11 mouse cellular contexts compared by ENCODE assay signal in genomic region chr2:180776793-180777192, GRCm38 (mm10). TPM values are rescaled to one million over a fixed set of nuclear protein-coding genes. Genes with fewer than 3 reads are reported as not detected.
DNase-seq lines count a peak whose midpoint lies in the region; ATAC-seq and TF ChIP-seq lines count a peak whose summit lies in the region.
"Had no signal": no experiment of that assay in that cellular context is flagged by ENCODE, and none has a peak within 500 bp of the region (broad histone marks: within the 10 kb centered on the region; RNA-seq: fewer than 3 reads in every experiment).

Bhlhe23 (minus strand) TSS chr2:180776900.

- no peaks in the 10 kb centered on the region for H3K9me3 ChIP-seq in lung, embryonic 15.5 days
- H3K9me3 ChIP-seq in forebrain, embryonic 12.5 days: no peaks in the 10 kb centered on the region
- no peaks in the 10 kb centered on the region for H3K9me3 ChIP-seq in limb, embryonic 10.5 days (replicated peaks)
- H3K9me3 ChIP-seq in stomach, embryonic 14.5 days (ENCODE audit: control insufficient read depth, low read depth, low read length): no peaks in the 10 kb centered on the region

- peak within 1 kb of the TSS; percentile 10; the same call in 1 of the 2 replicates for H3K4me3 ChIP-seq in lung, embryonic 15.5 days
- H3K4me3 ChIP-seq in lung, adult 2 months (replicated peaks; ENCODE audit: extremely low read depth, low read depth, low read length): no peak within 1 kb of the TSS
- peak within 1 kb of the TSS; percentile 28 for H3K4me3 ChIP-seq in forebrain, embryonic 12.5 days (replicated peaks)
- peak within 1 kb of the TSS; percentile 26 for H3K4me3 ChIP-seq in limb, embryonic 10.5 days
- peak within 1 kb of the TSS; percentile 20 for H3K4me3 ChIP-seq in stomach, embryonic 14.5 days (ENCODE audit: low read depth, low read length)

- ATAC-seq in lung, embryonic 15.5 days (ENCODE audit: borderline replicate concordance, extremely low read depth, low FRiP score, low TSS enrichment): no peak
- no peak for ATAC-seq in forebrain, embryonic 12.5 days (ENCODE audit: low FRiP score)
- ATAC-seq in stomach, embryonic 14.5 days (ENCODE audit: insufficient number of reproducible peaks, insufficient read depth, low FRiP score, low read depth): no peak

- 2% methylated on average over 28 of the region's 28 CpGs for WGBS in lung, embryonic 15.5 days
- 5% methylated on average over 28 of the region's 28 CpGs for WGBS in lung, adult 2 months
- under 1% methylated on average over 28 of the region's 28 CpGs for WGBS in forebrain, embryonic 12.5 days
- WGBS in limb, embryonic 10.5 days: 2% methylated on average over 28 of the region's 28 CpGs
- WGBS in stomach, embryonic 14.5 days: 1% methylated on average over 28 of the region's 28 CpGs

- H3K36me3 ChIP-seq in lung, embryonic 15.5 days: no peaks in the 10 kb centered on the region
- no peaks in the 10 kb centered on the region for H3K36me3 ChIP-seq in forebrain, embryonic 12.5 days (replicated peaks)
- H3K36me3 ChIP-seq in limb, embryonic 10.5 days: no peaks in the 10 kb centered on the region
- no peaks in the 10 kb centered on the region for H3K36me3 ChIP-seq in stomach, embryonic 14.5 days (ENCODE audit: control insufficient read depth, insufficient read depth, low read length)

- H3K4me2 ChIP-seq in lung, embryonic 15.5 days: peak within 1 kb of the TSS; percentile 35
- peak within 1 kb of the TSS; percentile 44 for H3K4me2 ChIP-seq in forebrain, embryonic 12.5 days
- H3K4me2 ChIP-seq in stomach, embryonic 14.5 days (replicated peaks; ENCODE audit: low read depth, low read length): peak within 1 kb of the TSS; percentile 36

- no peak for DNase-seq in lung, adult 2 months
- peak; percentile 39 for DNase-seq in limb, embryonic 10.5 days (ENCODE audit: low spot score)
- no peak for DNase-seq in adrenal gland, postnatal 25 days
- DNase-seq in urinary bladder, postnatal 10 days (ENCODE audit: low spot score): no peak
- DNase-seq in kidney, adult 18-20 months: no peak
- DNase-seq: cerebellum, adult 18-20 months; gastrocnemius, postnatal 10 days had no signal

- TF ChIP-seq POLR2A in lung, adult 2 months (IDR thresholded peaks at IDR 0.05; ENCODE audit: borderline replicate concordance, extremely low read depth, low read depth, low read length): no peak

- no peaks in the 10 kb centered on the region for H3K4me1 ChIP-seq in lung, embryonic 15.5 days
- H3K4me1 ChIP-seq in lung, adult 2 months (ENCODE audit: control insufficient read depth, insufficient read depth, low read length): no peaks in the 10 kb centered on the region
- H3K4me1 ChIP-seq in forebrain, embryonic 12.5 days: peaks cover 16% of the 10 kb centered on the region
- peaks cover 12% of the 10 kb centered on the region for H3K4me1 ChIP-seq in limb, embryonic 10.5 days
- no peaks in the 10 kb centered on the region for H3K4me1 ChIP-seq in stomach, embryonic 14.5 days (ENCODE audit: control insufficient read depth, insufficient read depth, low read length)

- no peak within 1 kb of the TSS for H3K27ac ChIP-seq in lung, embryonic 15.5 days
- no peak within 1 kb of the TSS for H3K27ac ChIP-seq in forebrain, embryonic 12.5 days
- H3K27ac ChIP-seq in limb, embryonic 10.5 days: no peak within 1 kb of the TSS
- no peak within 1 kb of the TSS for H3K27ac ChIP-seq in stomach, embryonic 14.5 days (ENCODE audit: low read length)

- no peak for TF ChIP-seq CTCF in lung, adult 2 months (IDR thresholded peaks at IDR 0.05; ENCODE audit: insufficient read depth, low read length)

- no peak within 1 kb of the TSS for H3K9ac ChIP-seq in lung, embryonic 15.5 days
- no peak within 1 kb of the TSS for H3K9ac ChIP-seq in forebrain, embryonic 12.5 days
- no peak within 1 kb of the TSS for H3K9ac ChIP-seq in stomach, embryonic 14.5 days (replicated peaks; ENCODE audit: low read depth, low read length)

- H3K27me3 ChIP-seq in lung, embryonic 15.5 days: peaks cover 84% of the 10 kb centered on the region
- H3K27me3 ChIP-seq in forebrain, embryonic 12.5 days: peaks cover 94% of the 10 kb centered on the region
- peaks cover 98% of the 10 kb centered on the region for H3K27me3 ChIP-seq in limb, embryonic 10.5 days (ENCODE audit: low read depth, poor library complexity, severe bottlenecking)
- H3K27me3 ChIP-seq in stomach, embryonic 14.5 days (ENCODE audit: control insufficient read depth, insufficient read depth, low read length): peaks cover 68% of the 10 kb centered on the region

RNA-seq across cellular contexts. Expression of gene Bhlhe23, which starts in this region (rescaled TPM):
- not detected in 2 replicates for polyA plus RNA-seq in lung, embryonic 15.5 days (2015; fragmentation: Nextera tagmentation; extraction: Ambion mirVana)
- polyA plus RNA-seq in lung, adult 2 months (2012; rRNA removed): not detected in 2 replicates
- polyA plus RNA-seq in forebrain, embryonic 12.5 days (2016; fragmentation: Nextera tagmentation; extraction: Ambion mirVana): 1.3 and 3.2 TPM in 2 replicates
- polyA plus RNA-seq in limb, embryonic 10.5 days (2016; fragmentation: Nextera tagmentation; extraction: Ambion mirVana): not detected in 2 replicates
- polyA plus RNA-seq in stomach, embryonic 14.5 days (2014; fragmentation: Nextera tagmentation; extraction: Ambion mirVana): not detected in 2 replicates
- not detected in 2 replicates for total RNA-seq in adrenal gland, postnatal 25 days (2021)
- total RNA-seq: gastrocnemius, postnatal 10 days; layer of hippocampus, postnatal 25 days had no signal

Comparison
In these comparisons a context has a peak if more than half of its experiments do, and no peak if none do; other contexts are left out.
1. Peak in DNase-seq and H3K4me3 ChIP-seq in limb, embryonic 10.5 days; RNA of the gene not detected or under 1 TPM.